Mouse (Mus musculus) megakaryocyte progenitor cell, adult 5-6 weeks (primary cell): ENCODE measurements around the gene Efcab14. TPM values are rescaled to one million over a fixed set of nuclear protein-coding genes. Genes with fewer than 3 reads are reported as not detected.

Source experiments
- ATAC-seq: replicated peaks from 2 replicates; pipeline ENCODE4 v1.8.0; 2016; ENCODE audit warnings: mild to moderate bottlenecking, moderate TSS enrichment, inconsistent platforms; ENCODE audit not compliant: poor library complexity
- total RNA-seq, 2 experiments: library from RNA; stranded (forward) in 1 of 2; stranded (reverse) in 1 of 2; fragments of 157-497, 149-512 nt in 1 of 2; fragments of 200-1000 nt in 1 of 2; gene quantifications; 2 replicates each; pipeline versions ENCODE4 v1.2.3 to v1.2.4; 2015 to 2017

Gene Efcab14
- 59.8 and 64.1 TPM in 2 replicates for total RNA-seq (2015)
- 19.9 and 32.8 TPM in 2 replicates for total RNA-seq (2017)

DNA sequence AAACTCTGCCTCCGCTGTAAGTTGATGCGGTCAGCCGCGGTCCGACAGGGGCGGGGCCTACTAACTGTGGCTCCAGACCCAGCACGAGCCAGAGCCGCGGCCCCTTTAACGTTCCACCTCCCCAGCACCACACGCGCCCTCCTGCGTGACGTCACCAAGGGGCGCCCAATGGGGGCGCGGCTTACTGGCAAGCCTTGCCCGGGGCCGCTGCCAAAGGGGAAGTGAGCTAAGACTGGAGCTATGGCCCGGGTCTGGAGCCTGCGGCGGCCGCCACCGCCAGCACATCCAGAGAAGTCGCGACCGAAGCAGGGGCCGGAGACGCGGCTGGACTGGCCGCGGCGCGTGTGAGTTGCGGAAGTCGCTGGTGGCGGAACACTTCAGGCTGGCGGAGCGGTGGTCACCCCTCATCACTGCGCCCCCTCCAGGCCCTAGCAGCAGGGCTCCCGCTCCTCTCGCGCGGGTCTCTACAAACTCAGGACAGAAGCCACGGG, at the start of gene Efcab14:
TSS of gene Efcab14 (plus strand) at position 194 of the 491 bp plus-strand sequence.
- ATAC-seq, result peak; percentile 89

- ATAC-seq, result no peak
Observed at GRCm38 (mm10) chr4:115701468-115701867, 36.1 kb upstream of the Efcab14 start.

DNA sequence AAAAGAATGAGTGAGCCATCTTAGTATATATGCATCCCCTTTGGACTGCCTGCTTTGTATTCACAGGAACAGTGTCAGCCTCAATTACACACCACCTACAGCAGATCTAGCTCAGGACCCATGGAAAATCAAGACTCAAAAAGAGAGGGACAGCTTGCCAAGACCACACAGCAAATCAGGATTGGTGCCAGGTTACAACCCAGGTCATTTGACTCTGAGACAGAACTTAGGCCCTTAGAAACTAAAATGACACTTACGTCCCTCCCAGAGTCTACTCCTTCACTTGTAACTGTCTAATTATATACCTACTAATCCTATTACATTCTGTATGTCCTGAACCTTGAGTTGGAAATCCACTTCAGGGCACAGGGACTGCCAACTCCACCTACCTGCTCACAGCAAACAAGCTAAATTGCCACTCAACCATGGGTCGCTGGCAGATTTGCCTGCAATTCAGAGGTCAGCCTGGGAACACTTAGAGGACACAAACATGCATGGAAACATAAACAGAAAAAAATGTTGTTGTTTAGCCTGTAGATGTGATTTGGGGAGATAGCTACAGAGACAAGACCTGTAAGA, 33.5 kb upstream of the Efcab14 start:
- no peak for ATAC-seq

DNA sequence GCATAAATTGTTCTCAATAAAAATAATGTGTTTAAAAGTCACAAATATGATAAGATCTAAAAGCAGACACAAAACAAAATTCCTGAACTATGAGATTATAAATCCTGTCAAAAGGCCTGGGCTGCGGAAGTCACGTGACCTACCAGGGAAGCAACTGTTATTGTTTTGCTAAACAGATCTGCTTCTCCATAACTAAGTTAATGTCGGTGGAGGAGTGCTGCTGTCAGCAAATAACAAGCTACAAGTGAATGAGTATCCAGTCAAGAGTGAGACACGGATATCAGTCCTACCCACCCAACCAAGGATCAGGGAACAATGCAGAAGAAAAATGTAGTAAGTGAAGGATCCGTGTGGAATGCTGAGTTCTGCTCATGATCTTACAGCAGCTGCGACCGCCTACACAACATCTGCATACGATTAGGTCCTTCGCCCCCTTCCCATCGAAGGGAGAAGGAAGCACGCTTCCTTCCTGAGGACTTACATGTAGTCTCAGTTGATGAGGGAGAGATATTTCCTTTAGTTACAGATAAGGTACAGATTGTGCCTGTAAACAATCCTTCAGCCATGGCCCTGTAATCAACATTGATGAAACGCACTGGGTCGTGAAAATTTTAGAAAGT, 28.5 kb upstream of the Efcab14 start:
- ATAC-seq, result no peak

GRCm38 (mm10) chr4:115709792-115710418, 27.6 kb upstream of the Efcab14 start:
- ATAC-seq, result peak; percentile 99

GRCm38 (mm10) chr4:115728721-115729120, 8.8 kb upstream of the Efcab14 start:
- ATAC-seq, result peak; percentile 35; the same call in 1 of the 2 replicates

DNA sequence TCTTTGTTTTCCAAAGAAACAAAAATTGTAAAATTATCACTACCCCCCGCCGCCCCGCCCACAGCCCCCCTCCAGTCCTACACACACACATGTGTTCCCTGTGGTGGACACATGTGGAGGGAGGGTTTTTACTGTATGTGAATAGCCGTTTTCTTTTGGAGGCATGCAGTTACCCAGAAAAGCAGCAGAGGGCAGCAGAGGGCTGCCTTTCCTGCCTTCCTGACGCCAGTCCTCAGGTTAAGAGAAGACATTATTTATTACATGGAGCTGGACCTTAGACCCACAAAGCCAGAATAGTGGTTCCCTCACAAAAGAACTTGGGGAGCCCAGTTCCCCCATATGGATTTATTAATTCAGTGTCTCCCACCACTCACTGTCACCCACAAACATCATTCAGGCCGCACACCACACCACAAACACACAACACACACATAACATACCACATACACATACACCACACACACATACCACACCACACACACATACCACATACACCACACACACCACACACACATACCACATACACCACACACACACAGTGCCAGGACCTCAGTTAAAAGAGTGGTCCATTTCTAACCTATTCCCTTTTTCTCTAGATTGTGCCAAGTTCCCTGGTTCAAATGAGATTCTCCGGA, 5.8 kb upstream of the Efcab14 start:
- ATAC-seq, result peak; percentile 85

- peak; percentile 49 for ATAC-seq
Observed at GRCm38 (mm10) chr4:115732223-115732818, 5.2 kb upstream of the Efcab14 start.

GRCm38 (mm10) chr4:115733746-115734145, 3.8 kb upstream of the Efcab14 start:
- ATAC-seq, result no peak

- no peak for ATAC-seq
Observed at GRCm38 (mm10) chr4:115734867-115735266, 2.7 kb upstream of the Efcab14 start.

GRCm38 (mm10) chr4:115738481-115738985, 989 bp downstream of the Efcab14 start:
- no peak for ATAC-seq

DNA sequence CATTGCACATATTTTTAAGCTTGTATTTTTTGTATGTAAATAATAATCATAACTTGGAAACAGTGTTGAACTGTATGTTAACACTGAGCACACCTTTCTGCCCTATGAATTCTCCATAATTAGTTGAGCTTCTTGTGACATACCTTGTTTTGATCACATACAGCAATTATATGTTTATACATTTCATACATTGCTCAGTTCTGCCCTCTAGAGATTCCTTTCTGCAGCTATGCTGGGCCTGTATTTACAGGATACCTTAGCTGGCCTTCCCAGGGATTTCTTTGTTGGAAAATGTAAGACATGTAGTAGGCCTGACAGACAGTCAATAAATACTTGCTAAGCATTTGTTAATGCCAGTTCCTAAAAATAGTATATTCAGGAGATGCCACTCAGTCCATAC, 5.1 kb downstream of the Efcab14 start:
- ATAC-seq, result no peak

- ATAC-seq, result no peak
Observed at GRCm38 (mm10) chr4:115743096-115743495, 5.6 kb downstream of the Efcab14 start.

- ATAC-seq, result no peak
Observed at GRCm38 (mm10) chr4:115748181-115748580, 10.6 kb downstream of the Efcab14 start.

GRCm38 (mm10) chr4:115749336-115749735, 11.8 kb downstream of the Efcab14 start:
- ATAC-seq, result no peak

GRCm38 (mm10) chr4:115754101-115754500, 16.6 kb downstream of the Efcab14 start:
- ATAC-seq, result no peak

GRCm38 (mm10) chr4:115754851-115755250, 17.3 kb downstream of the Efcab14 start:
- peak; percentile 54; the same call in 1 of the 2 replicates for ATAC-seq

GRCm38 (mm10) chr4:115761206-115761605, 23.7 kb downstream of the Efcab14 start:
- no peak for ATAC-seq

DNA sequence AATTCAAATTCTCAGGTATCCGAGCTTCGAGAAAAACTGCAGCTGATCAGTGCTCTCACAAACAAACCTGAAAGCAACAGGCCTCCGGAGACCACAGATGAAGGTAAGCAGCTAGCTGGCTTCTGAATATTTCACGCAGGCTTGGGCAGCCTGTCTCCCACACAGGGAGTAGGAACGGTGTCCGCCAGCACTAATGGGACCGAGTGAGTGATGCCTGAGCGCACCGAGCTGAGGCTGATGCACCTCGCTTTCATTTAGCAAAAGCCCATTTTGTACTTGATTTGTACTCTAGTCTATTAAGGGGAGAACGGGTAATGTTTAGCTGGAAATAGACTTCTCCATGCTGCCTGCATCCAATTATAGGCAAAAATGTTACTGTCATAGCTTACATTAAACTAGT, 27.0 kb downstream of the Efcab14 start:
- ATAC-seq, result no peak

DNA sequence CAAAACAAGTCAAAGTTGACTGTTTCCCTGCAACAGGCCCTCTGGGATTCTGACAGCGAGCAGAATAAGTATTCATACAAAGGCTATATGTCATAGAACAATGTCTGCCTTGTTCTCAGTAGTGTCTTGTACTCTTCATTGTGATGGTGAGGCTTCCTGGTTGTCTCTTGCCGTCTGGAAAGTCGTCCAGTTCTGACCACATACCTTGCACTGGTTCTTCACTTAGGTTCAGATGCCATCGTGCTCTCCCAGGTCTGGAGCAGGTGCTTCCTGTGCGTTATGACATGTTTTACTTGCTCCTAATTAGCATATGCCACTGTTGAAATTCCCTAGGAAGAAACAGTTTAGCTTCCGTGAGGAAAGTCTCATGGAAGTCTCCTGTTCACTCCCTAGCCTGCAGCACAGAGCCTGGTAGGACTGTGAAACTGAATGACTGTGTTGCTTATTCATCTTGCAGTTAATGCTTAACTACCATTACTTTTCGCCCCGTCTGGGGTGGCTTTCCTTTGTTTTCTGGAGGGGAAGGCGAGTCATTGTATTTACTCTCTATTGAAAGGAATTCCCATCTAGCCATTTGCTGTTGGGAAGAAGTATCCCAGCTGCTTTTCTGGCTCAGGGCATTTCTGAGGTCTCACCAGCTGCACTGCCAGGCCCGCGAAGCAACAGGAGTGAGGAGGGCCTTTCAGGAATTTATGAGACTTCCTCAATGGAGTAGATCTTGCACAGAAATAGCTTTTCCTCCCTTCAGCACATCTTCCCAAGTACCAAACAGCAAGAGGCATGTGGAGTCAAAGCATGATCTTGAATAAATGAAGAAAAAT, 30.3 kb downstream of the Efcab14 start:
- ATAC-seq, result no peak
